Mouse (Mus musculus) ES-E14 (cell line): ENCODE measurements around the gene Iqcf6.

Source experiments
- CHD2 ChIP-seq: IDR thresholded peaks from 2 replicates; pipeline ENCODE4 v1.6.1; 2014; ENCODE audit warnings: mild to moderate bottlenecking, low read depth, low read length, inconsistent platforms
- HCFC1 ChIP-seq: IDR thresholded peaks from 2 replicates; pipeline ENCODE4 v1.6.1; 2012; ENCODE audit warnings: low read length, inconsistent platforms, borderline replicate concordance; ENCODE audit not compliant: insufficient read depth
- MAFK ChIP-seq: IDR thresholded peaks from 2 replicates; pipeline ENCODE4 v1.6.1; 2014; ENCODE audit warnings: mild to moderate bottlenecking, low read depth, low read length, inconsistent platforms; ENCODE audit not compliant: insufficient read depth
- ZNF384 ChIP-seq: IDR thresholded peaks from 2 replicates; pipeline ENCODE4 v1.6.1; 2012; ENCODE audit warnings: low read depth, low read length, inconsistent platforms

DNA sequence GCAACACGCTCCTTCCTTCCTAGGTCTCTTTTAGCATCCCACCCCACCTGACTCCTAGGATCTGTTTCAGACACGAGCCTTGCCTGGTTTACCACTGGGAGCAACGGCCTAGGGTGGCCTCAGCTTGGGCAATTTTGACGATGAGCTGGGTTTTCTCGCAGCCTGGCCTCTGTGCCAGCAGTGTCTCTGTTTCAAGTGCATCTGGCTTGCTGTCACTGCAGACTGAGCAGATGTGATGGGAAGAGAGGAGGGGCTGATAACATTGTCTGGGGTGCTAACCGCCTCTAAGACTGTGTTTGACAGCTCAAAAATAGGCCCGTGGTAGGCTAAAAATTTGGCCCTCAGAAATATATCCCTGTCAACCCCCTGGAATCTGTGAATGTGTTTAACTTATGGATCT lies 30.5 kb upstream of the Iqcf6 start:
- TF ChIP-seq HCFC1 = no peak
- no peak for TF ChIP-seq ZNF384
- no peak for TF ChIP-seq CHD2
- no peak for TF ChIP-seq MAFK
